Mouse (Mus musculus): ENCODE measurements around the gene Fam193a.

GRCm38 (mm10) chr5:34438052-34438451 is 68.3 kb downstream of the Fam193a start:
- TF ChIP-seq CTCF (IDR thresholded peaks at IDR 0.05; ENCODE audit: control insufficient read depth, insufficient read depth, low read length): no peak
- no peak for TF ChIP-seq POLR2A (IDR thresholded peaks at IDR 0.05; ENCODE audit: borderline replicate concordance, control insufficient read depth, low read depth, low read length)

Measured in bone marrow, adult 2 months (tissue).